Mouse (Mus musculus): ENCODE results near the gene Spop.

- TF ChIP-seq POLR2A (IDR thresholded peaks at IDR 0.05; ENCODE audit: control insufficient read depth, low read depth, low read length) (no peak), CTCF (IDR thresholded peaks at IDR 0.05; ENCODE audit: control insufficient read depth, insufficient read depth, insufficient replicate concordance, low read depth, low read length) (no peak)
Measured at GRCm38 (mm10) chr11:95409450-95410112, 4.3 kb upstream of the Spop start.
